Mouse (Mus musculus) heart, embryonic 11.5 days (tissue): ENCODE results near the gene Ipmk. TPM values are rescaled to one million over a fixed set of nuclear protein-coding genes. Genes with fewer than 3 reads are reported as not detected.
A peak's percentile ranks its signal among the peaks of the same experiment; 100 is the strongest.

Experiments used
- ATAC-seq: fragments of 200-750 bp; cut with Nextera tagmentation; replicated peaks from 2 replicates; pipeline ENCODE4 v1.8.0; 2017; ENCODE audit warnings: moderate library complexity; ENCODE audit not compliant: insufficient number of reproducible peaks, low FRiP score, low TSS enrichment
- H3K27ac ChIP-seq: fragments of 300-500 bp; sonication (generic); 2 replicates; pipeline ENCODE4 v1.5.1; 2014; ENCODE audit warnings: mild to moderate bottlenecking, low read depth, low read length
- H3K27me3 ChIP-seq: fragments of 300-500 bp; sonication (generic); 2 replicates; pipeline ENCODE4 v1.6.1; 2014; ENCODE audit warnings: mild to moderate bottlenecking, low read length, mixed read lengths; ENCODE audit not compliant: control insufficient read depth, insufficient read depth
- H3K36me3 ChIP-seq: fragments of 300-500 bp; sonication (generic); 2 replicates; pipeline ENCODE4 v1.6.1; 2014; ENCODE audit warnings: mild to moderate bottlenecking, low read length, moderate library complexity, mixed read lengths; ENCODE audit not compliant: control insufficient read depth, insufficient read depth
- H3K4me1 ChIP-seq: fragments of 300-500 bp; sonication (generic); 2 replicates; pipeline ENCODE4 v1.6.1; 2014; ENCODE audit warnings: low read length; ENCODE audit not compliant: control insufficient read depth, insufficient read depth
- H3K4me2 ChIP-seq: fragments of 300-500 bp; sonication (generic); 2 replicates; pipeline ENCODE4 v1.6.1; 2014; ENCODE audit warnings: mild to moderate bottlenecking, moderate library complexity
- H3K4me3 ChIP-seq: fragments of 300-500 bp; sonication (generic); 2 replicates; pipeline ENCODE4 v1.5.1; 2014; ENCODE audit warnings: low read depth, low read length
- H3K9ac ChIP-seq: fragments of 300-500 bp; sonication (generic); 2 replicates; pipeline ENCODE4 v1.6.1; 2014; ENCODE audit warnings: mild to moderate bottlenecking, low read depth, low read length, moderate library complexity
- H3K9me3 ChIP-seq: fragments of 300-500 bp; sonication (generic); replicated peaks from 2 replicates; pipeline ENCODE4 v1.6.1; 2016; ENCODE audit warnings: low read length; ENCODE audit not compliant: control insufficient read depth
- WGBS: fragments of 180-500 bp; shearing (Covaris S2); extraction: QIAGEN DNeasy Blood & Tissue Kit; methylation state at CpG from one replicate; pipeline ENCODE4 v1.1.7; 2014; ENCODE audit not compliant: insufficient replicate concordance; 5-methylcytosine and 5-hydroxymethylcytosine counted together
- polyA plus RNA-seq: library from polyadenylated mRNA; unstranded; fragments of >200 nt; fragmentation: Nextera tagmentation; extraction: Ambion mirVana; gene quantifications from 2 replicates; pipeline ENCODE4 v1.2.1, GENCODE M21; 2014

The Ipmk gene
- polyA plus RNA-seq, 1 experiment from 2014 or later, result 9.7 TPM

DNA sequence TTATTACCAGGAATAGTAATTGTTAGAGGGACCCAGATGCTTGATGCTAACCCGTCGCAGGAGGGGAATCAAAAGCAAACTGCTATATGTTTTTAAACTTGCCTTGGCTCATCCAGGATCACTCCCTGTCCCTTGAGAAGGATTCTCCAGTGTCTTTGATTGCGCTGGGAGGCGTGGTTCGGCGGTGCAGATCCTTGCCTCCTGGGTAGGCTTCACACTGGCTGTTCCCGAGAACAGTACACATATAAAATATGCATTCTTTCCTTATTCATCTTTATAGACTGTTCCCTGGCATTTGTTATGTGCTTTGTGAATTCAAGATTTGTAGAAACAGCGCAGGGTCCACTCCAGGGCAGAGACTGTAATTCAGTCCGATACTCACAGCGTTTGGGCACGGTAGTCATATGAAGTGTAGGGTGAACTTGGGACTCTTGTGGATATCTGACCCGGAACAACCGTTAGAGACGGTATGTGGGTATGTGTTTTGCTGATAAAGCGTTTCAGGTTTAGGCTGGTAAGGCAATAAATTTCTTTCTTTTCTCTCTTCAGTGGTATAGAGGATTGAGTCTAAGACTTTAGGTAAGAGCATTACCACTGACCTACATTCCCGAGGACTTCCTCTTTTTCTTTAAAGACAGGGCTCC lies 1.2 kb downstream of the Ipmk start:
- H3K4me3 ChIP-seq, result peak overlapping the region; percentile 84
- WGBS, result 26% methylated on average over 16 of the region's 16 CpGs
- H3K9ac ChIP-seq, result peak overlapping the region; percentile 86
- H3K27me3 ChIP-seq, result no peaks in the 10 kb centered on the region
- ATAC-seq, result no peak
- H3K4me1 ChIP-seq, result peaks cover 7% of the 10 kb centered on the region
- H3K36me3 ChIP-seq, result no peaks in the 10 kb centered on the region
- no peaks in the 10 kb centered on the region for H3K9me3 ChIP-seq
- peak overlapping the region; percentile 80; the same call in 1 of the 2 replicates for H3K27ac ChIP-seq
- H3K4me2 ChIP-seq, result peak overlapping the region; percentile 94

- no peaks in the 10 kb centered on the region for H3K36me3 ChIP-seq
- H3K9ac ChIP-seq, result no peak overlapping the region
- H3K27ac ChIP-seq, result no peak overlapping the region
- H3K9me3 ChIP-seq, result no peaks in the 10 kb centered on the region
- ATAC-seq, result no peak
- no peak overlapping the region; the same call in 1 of the 2 replicates for H3K4me2 ChIP-seq
- H3K27me3 ChIP-seq, result no peaks in the 10 kb centered on the region
- no peak overlapping the region for H3K4me3 ChIP-seq
- WGBS, result 85% methylated on average over 1 of the region's 1 CpGs
- H3K4me1 ChIP-seq, result peaks cover 4% of the 10 kb centered on the region
Measured at GRCm38 (mm10) chr10:71349290-71349689, 1.7 kb downstream of the Ipmk start.

- Histone ChIP-seq H3K4me3 (no peak overlapping the region), H3K9me3 (no peaks in the 10 kb centered on the region), H3K4me1 (no peaks in the 10 kb centered on the region), H3K27me3 (no peaks in the 10 kb centered on the region), H3K4me2 (no peak overlapping the region), H3K9ac (no peak overlapping the region), H3K27ac (no peak overlapping the region), H3K36me3 (no peaks in the 10 kb centered on the region)
- ATAC-seq, result no peak
- whole genome bisulfite sequencing, result 90% methylated on average over 7 of the region's 7 CpGs
Measured at GRCm38 (mm10) chr10:71351301-71351700, 3.7 kb downstream of the Ipmk start.

- Histone ChIP-seq H3K27ac (no peak overlapping the region), H3K4me1 (no peaks in the 10 kb centered on the region), H3K27me3 (no peaks in the 10 kb centered on the region), H3K9me3 (no peaks in the 10 kb centered on the region), H3K36me3 (no peaks in the 10 kb centered on the region), H3K4me2 (no peak overlapping the region), H3K9ac (no peak overlapping the region), H3K4me3 (no peak overlapping the region)
- 52% methylated on average over 9 of the region's 9 CpGs for WGBS
- ATAC-seq, result no peak
Measured at GRCm38 (mm10) chr10:71353850-71354249, 6.3 kb downstream of the Ipmk start.

- Histone ChIP-seq H3K4me3 (no peak overlapping the region), H3K9ac (no peak overlapping the region), H3K4me2 (no peak overlapping the region), H3K27me3 (no peaks in the 10 kb centered on the region), H3K4me1 (no peaks in the 10 kb centered on the region), H3K36me3 (no peaks in the 10 kb centered on the region), H3K27ac (no peak overlapping the region), H3K9me3 (no peaks in the 10 kb centered on the region)
- 90% methylated on average over 12 of the region's 12 CpGs for WGBS
- no peak for ATAC-seq
Measured at GRCm38 (mm10) chr10:71354947-71355346, 7.4 kb downstream of the Ipmk start.

DNA sequence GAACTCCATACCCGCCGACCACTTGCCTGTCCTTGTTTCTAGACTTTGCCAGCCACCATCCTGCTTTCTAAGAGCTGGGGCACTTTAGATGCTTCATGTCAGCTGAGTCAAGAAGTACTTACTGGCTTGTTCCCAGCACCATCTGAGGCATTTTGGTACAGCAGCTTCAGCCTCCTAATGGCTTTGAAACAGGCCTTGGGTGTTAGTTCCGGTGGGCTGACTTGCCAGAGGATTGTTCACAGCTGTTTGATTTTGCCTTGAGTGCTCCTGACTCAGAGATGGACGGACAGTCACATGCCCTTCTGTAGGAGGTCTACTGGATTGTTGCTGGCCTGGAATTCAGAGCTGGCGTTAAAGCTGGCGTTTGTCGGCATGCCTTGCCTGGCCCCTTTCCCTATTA lies 13.5 kb downstream of the Ipmk start:
- WGBS, result 62% methylated on average over 7 of the region's 7 CpGs
- Histone ChIP-seq H3K9me3 (no peaks in the 10 kb centered on the region), H3K4me2 (no peak overlapping the region), H3K4me1 (no peaks in the 10 kb centered on the region), H3K27ac (no peak overlapping the region), H3K27me3 (no peaks in the 10 kb centered on the region), H3K9ac (no peak overlapping the region), H3K4me3 (no peak overlapping the region), H3K36me3 (no peaks in the 10 kb centered on the region)
- ATAC-seq, result no peak

GRCm38 (mm10) chr10:71361836-71362562 lies 14.4 kb downstream of the Ipmk start:
- Histone ChIP-seq H3K36me3 (no peaks in the 10 kb centered on the region), H3K27me3 (no peaks in the 10 kb centered on the region), H3K9me3 (no peaks in the 10 kb centered on the region), H3K4me1 (no peaks in the 10 kb centered on the region), H3K27ac (no peak overlapping the region), H3K9ac (no peak overlapping the region), H3K4me2 (peak overlapping the region; percentile 30), H3K4me3 (peak overlapping the region; percentile 0; the same call in 1 of the 2 replicates)
- 22% methylated on average over 18 of the region's 18 CpGs for WGBS
- ATAC-seq, result no peak; the same call in 1 of the 2 replicates

DNA sequence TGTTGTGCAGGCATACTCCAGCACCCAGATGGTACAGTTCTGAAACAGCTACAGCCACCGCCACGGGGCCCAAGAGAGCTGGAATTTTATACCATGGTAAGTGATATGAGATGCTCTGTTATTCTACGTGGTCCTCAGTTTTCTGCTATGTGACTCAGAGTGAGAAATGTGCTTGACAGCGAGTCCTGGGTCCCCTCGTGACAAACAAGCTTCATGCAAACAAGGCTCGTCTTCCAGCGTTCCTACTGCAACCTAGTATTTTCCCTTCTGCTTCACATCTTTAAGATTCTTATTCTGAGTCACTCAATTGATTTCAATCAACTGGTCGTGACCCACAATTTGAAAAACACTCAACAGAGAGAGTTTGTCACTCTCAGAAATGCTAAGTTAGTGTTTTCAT lies 15.9 kb downstream of the Ipmk start:
- H3K27me3 ChIP-seq, result no peaks in the 10 kb centered on the region
- H3K4me2 ChIP-seq, result no peak overlapping the region
- H3K9ac ChIP-seq, result no peak overlapping the region
- H3K4me3 ChIP-seq, result no peak overlapping the region
- H3K9me3 ChIP-seq, result no peaks in the 10 kb centered on the region
- H3K27ac ChIP-seq, result no peak overlapping the region
- 85% methylated on average over 8 of the region's 8 CpGs for whole genome bisulfite sequencing
- H3K36me3 ChIP-seq, result no peaks in the 10 kb centered on the region
- no peak for ATAC-seq
- H3K4me1 ChIP-seq, result no peaks in the 10 kb centered on the region

GRCm38 (mm10) chr10:71363858-71364257 lies 16.3 kb downstream of the Ipmk start:
- ATAC-seq, result no peak
- Histone ChIP-seq H3K27ac (no peak overlapping the region), H3K36me3 (no peaks in the 10 kb centered on the region), H3K4me2 (no peak overlapping the region), H3K27me3 (no peaks in the 10 kb centered on the region), H3K4me1 (no peaks in the 10 kb centered on the region), H3K9me3 (no peaks in the 10 kb centered on the region), H3K9ac (no peak overlapping the region), H3K4me3 (no peak overlapping the region)
- WGBS, result 90% methylated on average over 10 of the region's 10 CpGs
